Mouse (Mus musculus) hindbrain, embryonic 10.5 days (tissue): Measurements from ENCODE around the gene Urad. TPM values are rescaled to one million over a fixed set of nuclear protein-coding genes. Genes with fewer than 3 reads are reported as not detected.

ENCODE experiments used
- DNase-seq: peaks from one replicate; pipeline ENCODE4 v3.0.0-alpha.2; 2017; ENCODE audit warnings: low spot score
- H3K27ac ChIP-seq: fragments of 300-500 bp; sonication (generic); 2 replicates; pipeline ENCODE4 v1.5.1; 2016; ENCODE audit warnings: mild to moderate bottlenecking, moderate library complexity
- H3K27me3 ChIP-seq: fragments of 300-500 bp; sonication (generic); 2 replicates; pipeline ENCODE4 v1.6.1; 2016; ENCODE audit warnings: mild to moderate bottlenecking; ENCODE audit not compliant: poor library complexity, insufficient read depth, severe bottlenecking
- H3K36me3 ChIP-seq: fragments of 300-500 bp; sonication (generic); 2 replicates; pipeline ENCODE4 v1.6.1; 2016; ENCODE audit warnings: mild to moderate bottlenecking, moderate library complexity
- H3K4me1 ChIP-seq: fragments of 300-500 bp; sonication (generic); replicated peaks from 2 replicates; pipeline ENCODE4 v1.6.1; 2016; ENCODE audit warnings: mild to moderate bottlenecking
- H3K4me3 ChIP-seq: fragments of 300-500 bp; sonication (generic); 2 replicates; pipeline ENCODE4 v1.5.1; 2016; ENCODE audit warnings: mild to moderate bottlenecking, moderate library complexity
- H3K9me3 ChIP-seq: fragments of 300-500 bp; sonication (generic); 2 replicates; pipeline ENCODE4 v1.6.1; 2016; ENCODE audit warnings: mild to moderate bottlenecking, moderate library complexity
- WGBS: fragments of 180-500 bp; shearing (Covaris S2); methylation state at CpG from one replicate; pipeline ENCODE4 v1.1.7; 2016; 5-methylcytosine and 5-hydroxymethylcytosine counted together
- polyA plus RNA-seq: library from polyadenylated mRNA; unstranded; fragments of >200 nt; fragmentation: Nextera tagmentation; extraction: Ambion mirVana; gene quantifications from 2 replicates; pipeline ENCODE4 v1.2.1, GENCODE M21; 2016

Gene Urad
- polyA plus RNA-seq, 1 experiment from 2014 or later = not detected

DNA sequence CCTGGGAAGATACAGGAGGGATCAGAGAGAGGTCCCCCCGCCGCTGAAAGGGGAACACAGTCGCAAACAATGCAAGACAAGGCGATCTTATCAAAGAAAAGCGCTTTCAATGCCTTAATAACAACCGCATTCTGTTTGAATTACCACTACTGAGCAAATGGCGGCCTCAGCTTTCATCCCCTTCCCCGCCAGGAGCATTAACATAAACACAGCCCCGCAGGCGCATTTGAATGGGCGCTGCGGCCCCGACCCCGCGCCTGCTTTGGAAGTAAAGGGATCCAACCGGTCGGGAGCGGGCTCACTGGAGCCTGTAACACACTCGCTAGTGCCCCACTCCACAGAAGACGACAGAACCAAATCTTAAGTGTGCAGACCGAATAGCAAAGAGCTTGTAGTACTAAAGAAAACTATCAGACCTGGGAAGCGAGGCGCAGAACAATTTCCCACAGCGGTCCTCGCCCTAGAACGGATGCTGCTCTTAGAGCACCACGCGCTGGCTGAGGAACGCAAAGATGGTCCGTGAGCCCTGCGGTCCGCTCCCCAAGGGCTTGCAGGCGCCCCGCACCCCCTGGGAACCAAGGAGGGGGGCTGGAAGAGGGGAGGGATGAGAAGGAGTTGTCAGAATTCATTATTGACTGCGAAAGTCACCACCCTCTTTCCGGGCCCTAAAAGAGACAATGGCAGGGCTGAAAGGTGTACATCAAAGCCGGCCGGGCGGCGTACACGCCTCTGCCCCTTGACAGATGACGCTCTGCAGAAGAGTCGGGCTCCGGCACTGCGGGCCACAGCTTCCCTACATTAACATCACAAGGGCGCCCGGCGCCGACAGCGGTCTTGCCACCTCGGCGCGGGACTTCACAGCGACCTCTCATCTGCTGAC lies 17.7 kb downstream of the Urad start:
- H3K36me3 ChIP-seq = no peaks in the 10 kb centered on the region
- H3K4me3 ChIP-seq = no peak overlapping the region
- under 1% methylated on average over 54 of the region's 54 CpGs for WGBS
- H3K27ac ChIP-seq = no peak overlapping the region
- H3K27me3 ChIP-seq = peaks cover 100% of the 10 kb centered on the region
- no peaks in the 10 kb centered on the region for H3K9me3 ChIP-seq
- peaks cover 34% of the 10 kb centered on the region for H3K4me1 ChIP-seq
- peak; percentile 62 for DNase-seq

DNA sequence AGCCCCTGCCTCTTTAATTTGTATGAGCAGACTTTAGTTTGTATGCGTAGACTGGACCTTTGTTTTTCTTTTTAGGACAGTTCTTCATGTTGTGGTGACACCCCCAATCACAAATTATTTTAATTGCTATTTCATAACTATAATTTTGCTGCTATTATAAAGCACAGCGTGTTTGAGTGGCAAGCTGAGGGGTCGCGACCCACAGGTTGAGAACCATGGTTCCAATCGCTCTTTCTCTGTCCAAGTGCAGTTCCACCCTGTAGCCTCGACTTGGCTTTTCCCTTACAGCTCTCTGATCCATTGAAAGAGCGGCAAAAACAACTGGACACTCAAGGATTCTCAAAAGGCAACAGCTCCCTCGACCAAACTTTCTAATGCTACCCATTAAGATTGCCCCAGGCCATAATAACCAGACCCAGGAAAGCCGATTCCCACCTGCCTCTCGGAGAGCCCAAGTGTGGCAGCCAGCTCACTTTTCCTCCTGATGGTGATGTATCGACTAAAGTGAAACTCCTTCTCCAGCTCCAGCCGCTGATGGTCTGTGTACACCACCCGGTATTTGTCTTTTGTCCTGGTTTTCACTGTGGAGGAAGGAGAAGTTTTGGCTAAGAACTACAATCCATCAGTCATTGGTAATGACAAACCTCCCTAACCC lies 19.4 kb downstream of the Urad start:
- H3K27ac ChIP-seq = no peak overlapping the region
- no peak overlapping the region for H3K4me3 ChIP-seq
- no peaks in the 10 kb centered on the region for H3K9me3 ChIP-seq
- WGBS = 5% methylated on average over 13 of the region's 13 CpGs
- H3K4me1 ChIP-seq = peaks cover 41% of the 10 kb centered on the region
- H3K27me3 ChIP-seq = peaks cover 100% of the 10 kb centered on the region
- H3K36me3 ChIP-seq = no peaks in the 10 kb centered on the region
- peak; percentile 31 for DNase-seq

DNA sequence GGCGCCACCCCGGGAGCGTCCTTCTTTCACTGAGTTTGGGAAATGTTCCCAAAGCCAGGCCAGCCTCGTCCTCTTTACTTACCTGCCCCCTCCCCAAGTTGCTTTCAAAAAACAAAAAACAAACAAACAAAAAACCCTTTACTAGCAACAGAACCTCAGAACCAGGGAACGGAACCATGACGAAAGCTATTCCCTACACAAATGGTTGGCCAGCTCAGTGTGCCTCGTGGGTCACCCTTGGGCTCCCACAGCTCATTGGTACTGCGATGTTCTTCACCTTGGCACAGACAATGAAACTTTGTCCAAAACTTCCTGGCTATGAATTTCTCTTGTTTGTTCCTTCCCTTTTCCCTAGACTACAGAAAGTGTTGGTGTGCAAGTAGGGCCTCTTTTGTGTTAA lies 20.1 kb downstream of the Urad start:
- no peaks in the 10 kb centered on the region for H3K9me3 ChIP-seq
- peaks cover 100% of the 10 kb centered on the region for H3K27me3 ChIP-seq
- no peak overlapping the region for H3K4me3 ChIP-seq
- no peak for DNase-seq
- H3K36me3 ChIP-seq = no peaks in the 10 kb centered on the region
- no peak overlapping the region for H3K27ac ChIP-seq
- H3K4me1 ChIP-seq = peaks cover 41% of the 10 kb centered on the region
- 3% methylated on average over 8 of the region's 8 CpGs for WGBS

DNA sequence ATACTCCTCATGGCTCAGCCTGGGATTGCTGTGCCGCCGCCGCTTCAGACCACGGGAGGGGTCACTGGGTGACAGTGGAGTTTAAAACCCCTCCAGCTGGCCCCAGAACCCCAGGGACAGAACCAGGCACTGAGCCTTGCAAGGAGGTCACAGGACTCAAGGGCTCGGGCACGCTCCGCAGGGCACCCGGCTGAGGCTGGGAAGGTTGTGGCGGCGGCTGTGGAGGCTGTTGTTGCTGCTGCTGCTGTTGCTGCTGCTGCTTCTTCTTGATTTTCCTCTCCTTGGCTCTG lies 20.5 kb downstream of the Urad start:
- DNase-seq = peak; percentile 62
- WGBS = 0% methylated on average over 10 of the region's 10 CpGs

DNA sequence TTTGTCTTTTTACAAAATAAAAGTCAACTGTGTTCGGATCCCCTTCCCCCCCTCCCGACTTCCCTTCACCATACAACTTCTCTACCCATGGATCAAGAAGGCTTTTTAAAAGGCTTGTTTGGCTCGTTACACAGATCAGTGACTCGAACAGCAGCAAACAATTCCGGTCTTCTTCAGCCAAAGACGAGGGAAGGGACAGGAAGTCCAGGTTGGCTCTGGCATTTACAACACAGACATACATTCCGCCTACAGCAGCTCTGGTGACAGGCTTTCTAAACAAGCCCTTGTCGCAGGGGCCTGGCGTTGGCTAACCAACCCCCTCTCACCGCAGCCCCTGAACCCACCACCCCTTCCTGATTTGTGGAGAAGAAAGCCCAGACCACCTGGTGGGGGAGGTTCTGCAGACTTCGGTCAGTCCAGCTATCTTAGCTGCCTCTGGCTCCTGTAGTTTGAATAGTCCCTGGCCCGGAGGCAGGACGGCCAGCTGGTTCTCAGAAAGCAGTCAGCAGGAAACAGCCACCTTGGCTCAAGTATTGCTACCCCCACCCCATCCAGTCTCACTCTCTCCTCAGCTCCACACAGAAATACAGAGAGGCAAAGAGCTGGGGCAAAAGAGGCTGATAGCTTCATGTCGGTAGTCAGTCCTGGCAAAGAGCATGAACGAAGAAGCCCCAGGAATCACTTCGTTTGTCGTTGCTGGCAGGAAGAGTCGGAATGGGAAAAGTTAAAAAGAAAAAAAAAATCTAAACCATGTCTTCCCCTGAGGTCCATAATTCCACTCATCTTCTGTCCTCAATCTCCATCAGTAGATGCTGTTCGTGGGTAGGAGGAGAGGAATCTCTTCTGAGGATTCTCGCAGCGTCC lies 21.1 kb downstream of the Urad start:
- DNase-seq = peak; percentile 63
- 2% methylated on average over 21 of the region's 21 CpGs for WGBS
- Histone ChIP-seq H3K9me3 (no peaks in the 10 kb centered on the region), H3K4me3 (no peak overlapping the region), H3K4me1 (peaks cover 31% of the 10 kb centered on the region), H3K27ac (no peak overlapping the region), H3K36me3 (no peaks in the 10 kb centered on the region), H3K27me3 (peaks cover 100% of the 10 kb centered on the region)

More for the DNA sequence above, 20.5 kb downstream of the Urad start:
- H3K9me3 ChIP-seq = no peaks in the 10 kb centered on the region
- no peak overlapping the region for H3K27ac ChIP-seq
- H3K36me3 ChIP-seq = no peaks in the 10 kb centered on the region
- H3K27me3 ChIP-seq = peaks cover 100% of the 10 kb centered on the region
- H3K4me1 ChIP-seq = peaks cover 37% of the 10 kb centered on the region
- H3K4me3 ChIP-seq = no peak overlapping the region

DNA sequence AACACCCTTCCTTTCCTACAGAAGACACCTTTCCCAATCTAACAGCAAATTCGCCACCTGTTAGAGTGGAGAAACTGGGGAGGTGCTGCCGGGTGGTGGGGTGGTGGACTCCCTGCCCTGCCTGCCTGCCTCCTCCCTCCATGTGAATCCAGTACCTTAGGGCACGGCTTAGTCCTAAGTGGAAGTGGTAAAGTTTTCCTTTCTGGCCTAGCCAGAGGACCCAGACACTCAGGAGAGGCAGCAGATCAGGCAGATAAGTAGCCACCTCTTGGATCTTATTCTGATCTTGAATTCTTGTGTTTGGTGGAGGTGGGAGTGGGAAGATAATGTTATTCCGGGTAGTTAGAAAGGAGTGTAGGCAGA lies 22.3 kb downstream of the Urad start:
- 2% methylated on average over 4 of the region's 4 CpGs for WGBS
- H3K4me1 ChIP-seq = peaks cover 26% of the 10 kb centered on the region
- peaks cover 100% of the 10 kb centered on the region for H3K27me3 ChIP-seq
- no peak overlapping the region for H3K27ac ChIP-seq
- no peaks in the 10 kb centered on the region for H3K9me3 ChIP-seq
- no peak for DNase-seq
- peak overlapping the region; percentile 41 for H3K4me3 ChIP-seq
- H3K36me3 ChIP-seq = no peaks in the 10 kb centered on the region

DNA sequence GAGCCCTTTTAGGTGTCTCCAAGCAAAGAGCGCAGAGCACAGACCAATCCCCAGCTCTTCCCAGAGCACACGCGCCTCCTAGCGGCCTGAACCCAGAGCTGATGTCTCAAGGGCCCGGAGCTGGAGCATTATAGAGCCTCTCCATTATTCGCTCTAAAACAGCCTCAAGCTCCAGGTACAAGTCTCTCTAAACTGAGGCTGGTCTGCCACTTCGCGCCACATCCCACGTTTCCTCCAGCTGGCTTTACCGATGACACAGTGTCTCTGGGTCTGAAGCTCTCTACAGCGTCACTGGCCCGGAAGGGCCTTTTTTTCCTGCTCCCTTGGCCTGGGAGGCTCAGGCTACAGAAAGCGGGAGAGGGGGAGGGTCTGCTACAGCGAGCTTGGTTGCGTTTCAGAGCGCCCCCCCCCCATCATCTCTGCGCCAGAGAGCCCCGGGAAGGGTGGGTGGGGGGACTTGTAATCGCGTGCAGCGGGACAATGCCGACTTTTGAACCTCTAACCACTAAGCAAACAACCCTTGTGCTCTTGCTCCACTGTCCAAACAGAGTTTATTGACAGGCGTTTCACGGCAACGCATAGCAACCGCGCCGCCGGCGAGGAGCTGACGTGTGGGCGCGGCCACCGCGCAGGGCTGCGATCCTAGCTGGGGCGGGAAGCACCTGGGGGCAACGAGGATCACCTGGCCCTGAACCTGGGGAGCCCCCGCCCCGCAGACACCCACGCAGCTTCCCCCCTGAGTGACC lies 22.8 kb downstream of the Urad start:
- peak; percentile 77 for DNase-seq
- no peaks in the 10 kb centered on the region for H3K9me3 ChIP-seq
- no peak overlapping the region for H3K27ac ChIP-seq
- H3K4me3 ChIP-seq = peak overlapping the region; percentile 41
- no peaks in the 10 kb centered on the region for H3K36me3 ChIP-seq
- WGBS = under 1% methylated on average over 41 of the region's 41 CpGs
- H3K27me3 ChIP-seq = peaks cover 100% of the 10 kb centered on the region
- peaks cover 20% of the 10 kb centered on the region for H3K4me1 ChIP-seq

DNA sequence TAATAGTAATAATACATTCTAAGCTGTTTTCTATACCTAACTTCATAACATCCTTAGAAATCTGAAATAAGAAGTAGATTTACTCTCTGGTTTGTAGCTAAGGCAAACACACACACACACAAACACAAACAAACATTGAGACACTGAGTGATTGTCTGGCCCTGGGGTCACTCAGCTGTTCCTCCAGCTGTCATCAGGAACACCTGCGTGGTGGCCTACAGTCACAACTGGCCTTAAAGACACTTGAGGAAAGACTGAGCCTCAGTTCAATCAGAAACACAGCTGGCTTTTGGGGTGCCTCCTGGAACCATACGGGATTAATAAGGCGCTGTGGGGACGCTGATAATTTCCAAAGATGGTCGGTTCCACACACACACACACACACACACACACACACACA lies 25.0 kb downstream of the Urad start:
- Histone ChIP-seq H3K4me3 (no peak overlapping the region), H3K27me3 (peaks cover 100% of the 10 kb centered on the region), H3K27ac (no peak overlapping the region), H3K4me1 (peaks cover 26% of the 10 kb centered on the region), H3K9me3 (0 out of 2 replicates have a peak, but pooled peaks cover 2% of the 10 kb centered on the region), H3K36me3 (no peaks in the 10 kb centered on the region)
- no peak for DNase-seq
- whole genome bisulfite sequencing = 50% methylated on average over 5 of the region's 5 CpGs

DNA sequence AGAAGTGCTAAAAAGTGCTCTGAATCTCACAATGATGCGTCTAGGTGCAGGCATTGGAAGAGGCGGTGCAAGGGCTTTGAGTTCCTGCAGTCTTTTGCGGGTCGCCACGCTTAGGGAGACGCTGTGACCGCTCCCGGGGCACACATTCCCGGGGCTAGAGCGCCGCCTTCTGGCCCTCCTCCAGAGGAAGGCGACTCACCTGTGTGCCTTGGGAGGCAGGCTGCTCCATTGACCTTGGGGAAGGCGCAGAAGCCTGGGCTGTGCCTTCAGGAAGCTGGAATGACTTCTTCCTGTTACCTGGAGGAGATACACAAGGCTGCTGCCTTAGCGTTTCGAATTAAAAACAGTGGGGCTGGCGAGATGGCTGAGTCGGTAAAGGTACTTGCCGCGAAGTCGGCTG lies 28.1 kb downstream of the Urad start:
- Histone ChIP-seq H3K9me3 (0 out of 2 replicates have a peak, but pooled peaks cover 2% of the 10 kb centered on the region), H3K27me3 (peaks cover 86% of the 10 kb centered on the region), H3K36me3 (no peaks in the 10 kb centered on the region), H3K4me3 (no peak overlapping the region), H3K27ac (no peak overlapping the region), H3K4me1 (peaks cover 11% of the 10 kb centered on the region; the same call in 1 of the 2 replicates)
- WGBS = 11% methylated on average over 20 of the region's 20 CpGs
- peak; percentile 53 for DNase-seq

DNA sequence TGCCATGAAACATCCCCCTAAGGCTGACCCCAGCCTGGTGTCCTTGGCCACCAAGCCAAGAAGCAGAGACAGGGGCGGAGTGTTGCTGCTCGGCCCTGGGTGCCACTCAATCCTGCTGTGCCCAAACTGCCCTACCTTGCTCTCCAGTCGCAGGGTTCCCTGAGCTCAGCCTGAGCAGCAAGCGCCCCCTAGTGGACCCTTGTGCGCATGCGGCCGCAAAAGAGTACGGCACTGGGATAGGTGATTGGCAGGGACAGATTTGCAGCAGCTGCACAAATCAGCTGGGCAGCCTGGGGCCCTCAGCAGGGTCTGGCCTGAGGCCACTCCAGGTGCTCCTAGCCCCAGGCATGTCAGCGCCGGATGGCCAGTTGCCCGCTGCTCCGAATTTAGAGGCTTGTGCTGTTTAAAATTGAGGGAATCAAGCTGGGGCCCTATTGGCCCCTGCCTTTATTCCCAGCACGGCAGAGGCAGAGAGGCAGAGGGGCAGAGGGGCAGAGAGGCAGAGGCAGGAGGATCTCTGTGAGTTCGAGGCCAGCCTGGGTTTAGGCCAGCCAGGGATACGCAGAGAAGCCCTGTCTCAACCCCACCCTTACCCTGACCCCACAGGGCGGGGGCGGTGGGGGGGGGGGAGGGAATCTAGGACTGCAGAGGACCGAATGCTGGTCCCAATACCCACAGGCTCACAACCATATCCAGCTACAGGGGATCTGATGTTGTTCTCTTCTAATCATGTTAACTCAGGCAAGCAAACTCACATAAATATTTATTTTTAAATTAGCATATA lies 28.9 kb downstream of the Urad start:
- WGBS = 18% methylated on average over 18 of the region's 18 CpGs
- peaks cover 78% of the 10 kb centered on the region for H3K27me3 ChIP-seq
- H3K36me3 ChIP-seq = no peaks in the 10 kb centered on the region
- peaks cover 8% of the 10 kb centered on the region; the same call in 1 of the 2 replicates for H3K4me1 ChIP-seq
- H3K4me3 ChIP-seq = no peak overlapping the region
- DNase-seq = peak; percentile 89
- H3K9me3 ChIP-seq = 0 out of 2 replicates have a peak, but pooled peaks cover 2% of the 10 kb centered on the region
- no peak overlapping the region for H3K27ac ChIP-seq

DNA sequence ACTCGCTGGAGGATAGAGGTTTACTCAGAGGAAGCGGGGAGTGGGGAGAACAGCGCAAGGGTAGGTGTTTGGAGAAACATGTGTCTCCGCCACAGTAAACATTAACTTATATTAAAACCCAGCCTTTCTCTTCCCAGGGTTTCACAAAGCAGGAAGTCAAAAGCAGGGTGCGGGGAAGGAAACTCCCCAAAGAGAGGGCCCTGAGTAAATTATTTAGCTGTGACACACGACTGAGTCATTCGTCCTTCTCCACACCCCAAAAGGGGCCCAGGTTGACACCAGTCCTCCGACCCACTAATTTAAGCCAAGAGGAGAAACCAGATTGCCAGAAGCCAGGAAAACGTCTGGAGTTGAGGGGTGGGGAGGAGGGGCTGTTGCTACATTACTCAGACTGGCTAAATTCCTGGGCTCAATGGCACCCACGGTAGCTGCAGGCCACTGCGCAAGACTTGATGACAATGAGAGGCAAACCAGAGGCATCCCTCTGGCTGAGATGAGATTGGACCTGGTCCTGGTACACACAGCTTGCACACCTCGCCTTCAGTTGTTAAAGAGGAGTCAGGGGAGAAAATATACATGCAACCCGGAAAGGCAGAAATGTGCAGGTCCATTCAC lies 29.6 kb downstream of the Urad start:
- Histone ChIP-seq H3K27me3 (peaks cover 74% of the 10 kb centered on the region), H3K9me3 (0 out of 2 replicates have a peak, but pooled peaks cover 2% of the 10 kb centered on the region), H3K36me3 (no peaks in the 10 kb centered on the region), H3K4me3 (no peak overlapping the region), H3K4me1 (peaks cover 8% of the 10 kb centered on the region; the same call in 1 of the 2 replicates), H3K27ac (no peak overlapping the region)
- 48% methylated on average over 13 of the region's 13 CpGs for WGBS
- no peak for DNase-seq
